Mouse (Mus musculus): ENCODE measurements at regions not wholly inside any gene's neighbourhood (a gene's known extent, or its start where the extent isn't known, plus 50 kb on each side); places are given as distances from the start of the nearest gene placed in this dataset.

DNA sequence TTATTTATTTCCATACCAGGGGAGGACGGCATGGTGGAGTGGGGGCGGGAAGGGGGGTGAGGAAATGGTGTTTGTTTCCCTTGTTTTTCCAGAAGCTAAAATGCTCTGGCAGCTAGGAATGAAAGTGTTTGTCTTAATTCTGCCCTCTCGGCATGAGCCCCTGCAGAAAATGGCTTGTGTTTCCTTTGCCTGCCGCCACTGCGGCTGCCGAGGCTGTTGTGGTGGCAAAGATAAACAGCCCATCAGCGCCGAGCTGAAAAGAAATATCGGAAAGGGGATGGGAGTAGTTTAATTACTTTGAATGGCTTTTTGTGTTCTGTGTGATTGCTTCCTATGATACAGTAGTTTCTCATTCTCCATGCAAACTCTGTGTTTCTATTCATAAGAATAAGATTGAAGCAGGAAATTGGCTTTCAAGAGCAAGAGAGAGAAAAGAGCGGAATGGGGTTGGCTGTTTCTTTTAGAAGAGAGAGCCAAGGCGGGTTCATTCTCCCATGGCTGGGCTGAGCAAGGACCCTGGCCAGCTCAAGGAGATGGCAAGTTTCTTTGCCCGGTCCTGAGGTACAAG is 2512.2 kb upstream of the 5930422O12Rik start:
- TF ChIP-seq POLR2A (IDR thresholded peaks at IDR 0.05; ENCODE audit: control insufficient read depth, extremely low read depth, insufficient read depth, low read length, poor library complexity) (no peak), CTCF (IDR thresholded peaks at IDR 0.05; ENCODE audit: borderline replicate concordance, control insufficient read depth, extremely low read depth, insufficient read depth, low read length, poor library complexity) (no peak)
